Mouse (Mus musculus) ES-CJ7 (cell line): ENCODE measurements around the gene Maneal.

Experiments used
- DNase-seq: peaks from one replicate; pipeline ENCODE4 v3.0.0; 2011; ENCODE audit warnings: low read depth, low spot score

Gene Maneal

GRCm38 (mm10) chr4:124861283-124862188, at the start of gene Maneal:
TSS of gene Maneal (minus strand) at chr4:124862171.
- DNase-seq: no peak

GRCm38 (mm10) chr4:124905971-124906822, 44.2 kb upstream of the Maneal start:
- DNase-seq: peak; percentile 94

GRCm38 (mm10) chr4:124905417-124905816, 43.4 kb upstream of the Maneal start:
- DNase-seq: peak; percentile 56

- no peak for DNase-seq
Observed at GRCm38 (mm10) chr4:124899906-124900305, 37.9 kb upstream of the Maneal start.

GRCm38 (mm10) chr4:124898428-124898827, 36.5 kb upstream of the Maneal start:
- no peak for DNase-seq

GRCm38 (mm10) chr4:124894508-124895428, 32.8 kb upstream of the Maneal start:
- DNase-seq: peak; percentile 54

GRCm38 (mm10) chr4:124893769-124894168, 31.8 kb upstream of the Maneal start:
- DNase-seq: peak; percentile 42

- DNase-seq: no peak
Observed at GRCm38 (mm10) chr4:124890831-124891230, 28.9 kb upstream of the Maneal start.

- DNase-seq: no peak
Observed at GRCm38 (mm10) chr4:124889935-124890334, 28.0 kb upstream of the Maneal start.

- no peak for DNase-seq
Observed at GRCm38 (mm10) chr4:124888702-124889101, 26.7 kb upstream of the Maneal start.

GRCm38 (mm10) chr4:124882151-124882729, 20.3 kb upstream of the Maneal start:
- peak; percentile 53 for DNase-seq

GRCm38 (mm10) chr4:124881341-124881908, 19.5 kb upstream of the Maneal start:
- peak; percentile 83 for DNase-seq

- no peak for DNase-seq
Observed at GRCm38 (mm10) chr4:124880599-124880998, 18.6 kb upstream of the Maneal start, which contains the start of gene Epha10. TSS of gene Epha10 (plus strand) at chr4:124880899.

- peak; percentile 84 for DNase-seq
Observed at GRCm38 (mm10) chr4:124872719-124873118, 10.7 kb upstream of the Maneal start.

GRCm38 (mm10) chr4:124860446-124860845, 1.5 kb downstream of the Maneal start:
- peak; percentile 68 for DNase-seq

GRCm38 (mm10) chr4:124858370-124858769, 3.6 kb downstream of the Maneal start:
- no peak for DNase-seq

GRCm38 (mm10) chr4:124856294-124856693, 5.7 kb downstream of the Maneal start:
- no peak for DNase-seq

- DNase-seq: peak; percentile 60
Observed at GRCm38 (mm10) chr4:124850933-124851658, 10.9 kb downstream of the Maneal start, which contains the start of gene 1110065P20Rik. TSS of gene 1110065P20Rik (minus strand) at chr4:124851196.

- peak; percentile 93 for DNase-seq
Observed at GRCm38 (mm10) chr4:124850261-124850913, 11.6 kb downstream of the Maneal start, which contains the start of gene Yrdc. TSS of gene Yrdc (plus strand) at chr4:124850679.
